Mouse (Mus musculus): ENCODE data around the gene Tbc1d22a. TPM values are rescaled to one million over a fixed set of nuclear protein-coding genes. Genes with fewer than 3 reads are reported as not detected.
"Not testable (repeated sequence)": the region's sequence is repeated elsewhere in the genome, so short reads cannot be mapped to it uniquely, and the experiment has no call there.

Gene Tbc1d22a
- polyA plus RNA-seq, 1 experiment from 2014 or later = 6.2 TPM

DNA sequence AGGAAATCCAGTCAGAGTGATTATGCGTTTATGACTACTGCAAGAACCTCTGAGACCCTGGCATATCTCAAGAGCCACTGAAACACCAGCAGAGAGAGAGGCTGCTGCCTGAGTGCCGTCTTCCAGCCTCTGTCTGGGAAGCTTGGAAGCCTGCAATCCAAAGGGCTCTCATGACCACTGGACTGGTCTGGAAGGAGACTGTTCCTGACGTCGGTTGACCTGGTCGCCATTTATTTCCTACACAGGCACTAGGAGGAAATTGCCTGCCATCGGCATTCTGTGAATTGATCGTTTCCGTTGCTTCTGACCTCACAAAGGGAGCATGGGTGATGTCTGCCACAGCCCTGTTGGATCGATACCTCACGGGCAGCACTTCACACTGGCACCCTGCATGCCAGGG lies 38.1 kb upstream of the Tbc1d22a start:
- peaks cover 3% of the 10 kb centered on the region for H3K4me1 ChIP-seq (ENCODE audit: control insufficient read depth, insufficient read depth, low read length)
- WGBS = 81% methylated on average over 10 of the region's 10 CpGs
- no peak overlapping the region for H3K27ac ChIP-seq (replicated peaks; ENCODE audit: low read depth, low read length)
- DNase-seq (ENCODE audit: low spot score) (no peak), ATAC-seq (replicated peaks; ENCODE audit: insufficient number of reproducible peaks, low FRiP score, low TSS enrichment, low read depth) (no peak)
- H3K36me3 ChIP-seq (replicated peaks; ENCODE audit: control insufficient read depth, insufficient read depth, low read depth, low read length) = no peaks in the 10 kb centered on the region
- no peaks in the 10 kb centered on the region for H3K9me3 ChIP-seq (replicated peaks; ENCODE audit: control insufficient read depth, low read length)
- no peak overlapping the region for H3K9ac ChIP-seq (replicated peaks; ENCODE audit: low read length)
- H3K4me3 ChIP-seq (ENCODE audit: low read depth, low read length) = no peak overlapping the region
- no peaks in the 10 kb centered on the region for H3K27me3 ChIP-seq (ENCODE audit: control insufficient read depth, insufficient read depth, low read length)
- no peak overlapping the region for H3K4me2 ChIP-seq (ENCODE audit: low read depth, low read length)

DNA sequence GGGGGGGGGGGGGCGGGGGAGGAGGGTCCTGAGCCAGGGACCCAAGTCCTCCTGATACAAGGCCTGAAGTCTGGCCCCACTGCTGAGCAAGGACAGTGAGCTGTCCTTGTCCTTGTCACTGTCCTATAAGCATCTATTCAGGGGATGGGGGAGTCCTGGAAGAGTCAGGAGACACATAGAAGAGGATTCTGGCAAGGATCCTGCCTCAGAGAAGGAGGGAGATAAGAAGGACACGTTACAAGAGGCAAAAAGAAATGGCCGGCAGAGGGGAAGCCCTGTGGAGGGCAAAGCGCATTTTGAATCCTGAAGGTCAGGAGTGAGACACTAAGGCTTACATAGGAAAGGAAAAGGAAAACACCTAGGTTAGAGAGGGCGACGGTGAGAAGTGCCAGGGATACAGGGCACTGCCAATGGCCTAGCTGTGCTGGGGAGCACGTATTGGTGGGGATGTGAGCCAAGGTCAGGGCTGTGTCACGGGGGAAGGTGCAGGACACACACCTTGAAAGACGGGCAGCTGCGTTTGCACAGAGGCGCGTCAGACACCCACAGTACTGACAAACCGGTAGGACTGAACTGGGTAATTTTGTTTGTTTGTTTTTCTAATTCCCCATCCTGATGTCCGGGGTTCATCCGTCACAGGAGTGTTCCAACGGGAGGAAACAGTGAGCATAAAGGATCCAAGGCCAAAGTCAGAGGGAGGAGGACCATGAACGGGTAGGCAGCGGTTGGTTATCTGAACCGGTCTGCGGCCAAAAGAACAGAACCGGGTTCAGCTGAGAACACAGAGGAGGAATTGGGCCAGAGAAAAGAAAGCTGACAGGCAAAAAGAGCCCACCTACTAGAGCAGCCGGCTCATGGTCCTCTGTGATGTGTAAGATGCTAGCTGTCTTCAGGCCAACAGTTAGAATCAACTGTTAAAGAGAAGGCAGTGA lies 37.2 kb upstream of the Tbc1d22a start:
- no peak for ATAC-seq (replicated peaks; ENCODE audit: insufficient number of reproducible peaks, low FRiP score, low TSS enrichment, low read depth)
- no peaks in the 10 kb centered on the region for H3K9me3 ChIP-seq (replicated peaks; ENCODE audit: control insufficient read depth, low read length)
- WGBS = 71% methylated on average over 22 of the region's 22 CpGs
- no peak overlapping the region for H3K4me3 ChIP-seq (ENCODE audit: low read depth, low read length)
- no peaks in the 10 kb centered on the region for H3K27me3 ChIP-seq (ENCODE audit: control insufficient read depth, insufficient read depth, low read length)
- no peak overlapping the region for H3K9ac ChIP-seq (replicated peaks; ENCODE audit: low read length)
- H3K36me3 ChIP-seq (replicated peaks; ENCODE audit: control insufficient read depth, insufficient read depth, low read depth, low read length) = no peaks in the 10 kb centered on the region
- H3K4me2 ChIP-seq (ENCODE audit: low read depth, low read length) = no peak overlapping the region
- DNase-seq (ENCODE audit: low spot score) = no peak
- peaks cover 3% of the 10 kb centered on the region for H3K4me1 ChIP-seq (ENCODE audit: control insufficient read depth, insufficient read depth, low read length)
- H3K27ac ChIP-seq (replicated peaks; ENCODE audit: low read depth, low read length) = no peak overlapping the region

GRCm38 (mm10) chr15:86177703-86178251 lies 36.5 kb upstream of the Tbc1d22a start:
- not testable (repeated sequence) for ATAC-seq (replicated peaks; ENCODE audit: insufficient number of reproducible peaks, low FRiP score, low TSS enrichment, low read depth); DNase-seq (ENCODE audit: low spot score); H3K4me2 ChIP-seq (ENCODE audit: low read depth, low read length); H3K9me3 ChIP-seq (replicated peaks; ENCODE audit: control insufficient read depth, low read length); H3K9ac ChIP-seq (replicated peaks; ENCODE audit: low read length); H3K27ac ChIP-seq (replicated peaks; ENCODE audit: low read depth, low read length); H3K27me3 ChIP-seq (ENCODE audit: control insufficient read depth, insufficient read depth, low read length); H3K4me3 ChIP-seq (ENCODE audit: low read depth, low read length); H3K36me3 ChIP-seq (replicated peaks; ENCODE audit: control insufficient read depth, insufficient read depth, low read depth, low read length); H3K4me1 ChIP-seq (ENCODE audit: control insufficient read depth, insufficient read depth, low read length)
- WGBS = 90% methylated on average over 2 of the region's 2 CpGs

GRCm38 (mm10) chr15:86178594-86178993 lies 35.7 kb upstream of the Tbc1d22a start:
- DNase-seq (ENCODE audit: low spot score) (no peak), ATAC-seq (replicated peaks; ENCODE audit: insufficient number of reproducible peaks, low FRiP score, low TSS enrichment, low read depth) (no peak)
- no peak overlapping the region for H3K27ac ChIP-seq (replicated peaks; ENCODE audit: low read depth, low read length)
- no peaks in the 10 kb centered on the region for H3K27me3 ChIP-seq (ENCODE audit: control insufficient read depth, insufficient read depth, low read length)
- 85% methylated on average over 6 of the region's 6 CpGs for WGBS
- H3K36me3 ChIP-seq (replicated peaks; ENCODE audit: control insufficient read depth, insufficient read depth, low read depth, low read length) = no peaks in the 10 kb centered on the region
- H3K9me3 ChIP-seq (replicated peaks; ENCODE audit: control insufficient read depth, low read length) = no peaks in the 10 kb centered on the region
- H3K4me3 ChIP-seq (ENCODE audit: low read depth, low read length) = no peak overlapping the region
- no peak overlapping the region for H3K9ac ChIP-seq (replicated peaks; ENCODE audit: low read length)
- H3K4me1 ChIP-seq (ENCODE audit: control insufficient read depth, insufficient read depth, low read length) = peaks cover under 1% of the 10 kb centered on the region; the same call in 1 of the 2 replicates
- H3K4me2 ChIP-seq (ENCODE audit: low read depth, low read length) = no peak overlapping the region

DNA sequence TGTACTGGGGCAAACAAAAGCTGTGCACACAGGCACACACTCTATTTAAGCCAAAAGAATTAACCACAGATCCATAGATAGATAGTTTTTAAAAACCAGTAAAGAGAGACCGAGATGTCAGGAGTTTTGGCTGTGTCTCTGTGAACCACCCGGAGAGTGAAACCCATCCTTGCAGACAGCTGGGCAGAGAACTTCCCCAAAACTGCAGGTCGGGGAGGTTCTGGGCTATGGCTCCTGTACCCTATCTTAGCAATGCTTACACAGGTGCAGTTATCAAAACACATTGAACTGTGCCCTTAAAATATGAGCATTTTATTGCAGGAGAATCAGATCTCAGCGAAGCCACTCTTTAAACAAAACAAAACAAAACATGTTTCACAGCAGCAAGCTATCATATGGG lies 33.8 kb upstream of the Tbc1d22a start:
- Histone ChIP-seq H3K36me3 (replicated peaks; ENCODE audit: control insufficient read depth, insufficient read depth, low read depth, low read length) (no peaks in the 10 kb centered on the region), H3K27ac (replicated peaks; ENCODE audit: low read depth, low read length) (no peak overlapping the region), H3K9me3 (replicated peaks; ENCODE audit: control insufficient read depth, low read length) (no peaks in the 10 kb centered on the region), H3K4me2 (ENCODE audit: low read depth, low read length) (no peak overlapping the region), H3K4me1 (ENCODE audit: control insufficient read depth, insufficient read depth, low read length) (no peaks in the 10 kb centered on the region), H3K9ac (replicated peaks; ENCODE audit: low read length) (no peak overlapping the region), H3K4me3 (ENCODE audit: low read depth, low read length) (no peak overlapping the region), H3K27me3 (ENCODE audit: control insufficient read depth, insufficient read depth, low read length) (no peaks in the 10 kb centered on the region)
- WGBS = 75% methylated on average over 4 of the region's 4 CpGs
- ATAC-seq (replicated peaks; ENCODE audit: insufficient number of reproducible peaks, low FRiP score, low TSS enrichment, low read depth) (no peak), DNase-seq (ENCODE audit: low spot score) (no peak)

- not testable (repeated sequence) for DNase-seq (ENCODE audit: low spot score); H3K9me3 ChIP-seq (replicated peaks; ENCODE audit: control insufficient read depth, low read length); H3K27ac ChIP-seq (replicated peaks; ENCODE audit: low read depth, low read length); ATAC-seq (replicated peaks; ENCODE audit: insufficient number of reproducible peaks, low FRiP score, low TSS enrichment, low read depth); H3K4me2 ChIP-seq (ENCODE audit: low read depth, low read length); H3K36me3 ChIP-seq (replicated peaks; ENCODE audit: control insufficient read depth, insufficient read depth, low read depth, low read length); H3K27me3 ChIP-seq (ENCODE audit: control insufficient read depth, insufficient read depth, low read length); H3K4me3 ChIP-seq (ENCODE audit: low read depth, low read length); H3K9ac ChIP-seq (replicated peaks; ENCODE audit: low read length); H3K4me1 ChIP-seq (ENCODE audit: control insufficient read depth, insufficient read depth, low read length)
- WGBS = 89% methylated on average over 3 of the region's 3 CpGs
Observed at GRCm38 (mm10) chr15:86181321-86181720, 32.9 kb upstream of the Tbc1d22a start.

GRCm38 (mm10) chr15:86181941-86182439 lies 32.3 kb upstream of the Tbc1d22a start:
- H3K27me3 ChIP-seq (ENCODE audit: control insufficient read depth, insufficient read depth, low read length) = no peaks in the 10 kb centered on the region
- no peak overlapping the region for H3K9ac ChIP-seq (replicated peaks; ENCODE audit: low read length)
- H3K4me1 ChIP-seq (ENCODE audit: control insufficient read depth, insufficient read depth, low read length) = no peaks in the 10 kb centered on the region
- no peak overlapping the region for H3K4me2 ChIP-seq (ENCODE audit: low read depth, low read length)
- H3K9me3 ChIP-seq (replicated peaks; ENCODE audit: control insufficient read depth, low read length) = no peaks in the 10 kb centered on the region
- ATAC-seq (replicated peaks; ENCODE audit: insufficient number of reproducible peaks, low FRiP score, low TSS enrichment, low read depth) = no peak
- H3K27ac ChIP-seq (replicated peaks; ENCODE audit: low read depth, low read length) = no peak overlapping the region
- no peak overlapping the region for H3K4me3 ChIP-seq (ENCODE audit: low read depth, low read length)
- 44% methylated on average over 11 of the region's 11 CpGs for WGBS
- H3K36me3 ChIP-seq (replicated peaks; ENCODE audit: control insufficient read depth, insufficient read depth, low read depth, low read length) = no peaks in the 10 kb centered on the region
- DNase-seq (ENCODE audit: low spot score) = no peak

DNA sequence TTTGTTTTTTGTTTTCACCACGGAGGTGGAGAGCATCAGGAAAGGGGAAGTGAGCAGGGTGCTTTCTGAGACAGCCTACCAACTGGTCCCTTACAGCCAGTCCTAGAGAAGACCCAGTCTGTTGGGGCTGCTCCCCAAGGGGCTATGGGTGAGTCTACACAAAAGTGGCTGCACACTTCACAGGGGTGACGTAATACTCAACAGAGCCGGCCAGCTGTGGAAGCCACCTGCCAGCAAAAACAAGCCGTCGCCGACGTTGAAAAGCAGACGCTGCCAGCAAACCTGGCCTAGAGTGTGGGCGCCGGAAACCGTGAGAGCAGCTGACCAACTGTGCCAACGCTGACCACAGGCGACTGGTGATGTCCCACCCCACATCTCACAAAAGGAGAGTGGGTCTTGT lies 31.6 kb upstream of the Tbc1d22a start:
- DNase-seq (ENCODE audit: low spot score) (no peak), ATAC-seq (replicated peaks; ENCODE audit: insufficient number of reproducible peaks, low FRiP score, low TSS enrichment, low read depth) (no peak)
- no peaks in the 10 kb centered on the region for H3K27me3 ChIP-seq (ENCODE audit: control insufficient read depth, insufficient read depth, low read length)
- no peaks in the 10 kb centered on the region for H3K36me3 ChIP-seq (replicated peaks; ENCODE audit: control insufficient read depth, insufficient read depth, low read depth, low read length)
- H3K9me3 ChIP-seq (replicated peaks; ENCODE audit: control insufficient read depth, low read length) = no peaks in the 10 kb centered on the region
- no peak overlapping the region for H3K4me2 ChIP-seq (ENCODE audit: low read depth, low read length)
- no peaks in the 10 kb centered on the region for H3K4me1 ChIP-seq (ENCODE audit: control insufficient read depth, insufficient read depth, low read length)
- no peak overlapping the region for H3K4me3 ChIP-seq (ENCODE audit: low read depth, low read length)
- H3K27ac ChIP-seq (replicated peaks; ENCODE audit: low read depth, low read length) = no peak overlapping the region
- WGBS = 65% methylated on average over 13 of the region's 13 CpGs
- no peak overlapping the region for H3K9ac ChIP-seq (replicated peaks; ENCODE audit: low read length)
